Mouse (Mus musculus) liver, embryonic 13.5 days (tissue): Measurements from ENCODE around the gene Gm36210. TPM values are rescaled to one million over a fixed set of nuclear protein-coding genes. Genes with fewer than 3 reads are reported as not detected.

Experiments used
- ATAC-seq: fragments of 200-750 bp; cut with Nextera tagmentation; 2 replicates; pipeline ENCODE4 v1.8.0; 2017; ENCODE audit warnings: low read depth, mild to moderate bottlenecking, moderate number of reproducible peaks, moderate library complexity
- DNase-seq: peaks from one replicate; pipeline ENCODE4 v3.0.0; 2022
- H3K27ac ChIP-seq: fragments of 300-500 bp; sonication (generic); 2 replicates; pipeline ENCODE4 v1.5.1; 2015; ENCODE audit warnings: moderate library complexity, mild to moderate bottlenecking, inconsistent platforms
- H3K27me3 ChIP-seq: fragments of 300-500 bp; sonication (generic); 2 replicates; pipeline ENCODE4 v1.6.1; 2015; ENCODE audit warnings: mild to moderate bottlenecking, inconsistent platforms
- H3K36me3 ChIP-seq: fragments of 300-500 bp; sonication (generic); 2 replicates; pipeline ENCODE4 v1.6.1; 2015; ENCODE audit warnings: mild to moderate bottlenecking, inconsistent platforms
- H3K4me1 ChIP-seq: fragments of 300-500 bp; sonication (generic); replicated peaks from 2 replicates; pipeline ENCODE4 v1.6.1; 2015; ENCODE audit warnings: inconsistent platforms
- H3K4me2 ChIP-seq: fragments of 300-500 bp; sonication (generic); 2 replicates; pipeline ENCODE4 v1.6.1; 2015; ENCODE audit warnings: inconsistent platforms, mild to moderate bottlenecking, moderate library complexity
- H3K4me3 ChIP-seq: fragments of 300-500 bp; sonication (generic); replicated peaks from 2 replicates; pipeline ENCODE4 v1.5.1; 2015; ENCODE audit warnings: mild to moderate bottlenecking, inconsistent platforms
- H3K9ac ChIP-seq: fragments of 300-500 bp; sonication (generic); 2 replicates; pipeline ENCODE4 v1.6.1; 2015; ENCODE audit warnings: mild to moderate bottlenecking, inconsistent platforms
- H3K9me3 ChIP-seq: fragments of 300-500 bp; sonication (generic); replicated peaks from 2 replicates; pipeline ENCODE4 v1.6.1; 2016; ENCODE audit warnings: inconsistent platforms
- WGBS: fragments of 180-500 bp; shearing (Covaris S2); methylation state at CpG from one replicate; pipeline ENCODE4 v1.1.7; 2015; ENCODE audit not compliant: insufficient replicate concordance; 5-methylcytosine and 5-hydroxymethylcytosine counted together
- polyA plus RNA-seq: library from polyadenylated mRNA; unstranded; fragments of >200 nt; fragmentation: Nextera tagmentation; extraction: Ambion mirVana; gene quantifications from 2 replicates; pipeline ENCODE4 v1.2.1, GENCODE M21; 2015

The Gm36210 gene
- polyA plus RNA-seq, 1 experiment from 2014 or later, result 0.07 TPM

DNA sequence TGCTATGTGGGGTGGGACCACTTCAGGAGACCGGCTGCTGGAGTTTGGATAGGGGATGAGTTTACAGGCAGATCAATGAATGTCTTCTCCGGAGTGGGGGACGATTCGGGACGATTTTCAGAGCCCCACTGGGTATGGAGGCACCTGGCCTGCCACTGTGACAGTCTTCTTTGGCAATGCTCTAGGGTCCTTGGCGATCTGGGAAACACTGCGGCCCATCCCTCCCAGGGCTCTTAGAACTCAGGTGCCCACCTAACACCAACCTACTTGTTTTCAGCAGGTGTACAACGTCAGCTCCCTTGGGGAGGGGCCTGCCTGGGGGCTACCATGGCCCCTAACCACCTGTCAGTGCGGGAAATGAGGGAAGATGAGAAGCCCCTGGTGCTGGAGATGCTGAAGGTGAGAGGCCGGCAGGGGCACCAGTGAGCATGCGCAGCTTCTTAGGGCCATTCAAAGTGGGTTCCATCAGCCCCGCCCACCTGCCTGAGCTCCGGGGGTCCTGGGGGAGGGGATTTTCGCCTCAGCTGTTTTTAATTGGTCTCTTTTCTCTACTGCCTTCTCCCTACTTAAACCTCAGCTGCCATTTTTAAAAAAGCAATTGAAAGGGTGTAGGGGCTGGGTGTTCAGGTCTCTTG, 16.7 kb upstream of the Gm36210 start:
- peak overlapping the region; percentile 50 for H3K4me2 ChIP-seq
- H3K27me3 ChIP-seq, result peaks cover 65% of the 10 kb centered on the region
- peaks cover 37% of the 10 kb centered on the region for H3K4me1 ChIP-seq
- WGBS, result 4% methylated on average over 14 of the region's 14 CpGs
- no peak overlapping the region for H3K27ac ChIP-seq
- H3K36me3 ChIP-seq, result peaks cover 31% of the 10 kb centered on the region
- H3K9ac ChIP-seq, result no peak overlapping the region
- DNase-seq (no peak), ATAC-seq (no peak)
- peak overlapping the region; percentile 18 for H3K4me3 ChIP-seq
- no peaks in the 10 kb centered on the region for H3K9me3 ChIP-seq

DNA sequence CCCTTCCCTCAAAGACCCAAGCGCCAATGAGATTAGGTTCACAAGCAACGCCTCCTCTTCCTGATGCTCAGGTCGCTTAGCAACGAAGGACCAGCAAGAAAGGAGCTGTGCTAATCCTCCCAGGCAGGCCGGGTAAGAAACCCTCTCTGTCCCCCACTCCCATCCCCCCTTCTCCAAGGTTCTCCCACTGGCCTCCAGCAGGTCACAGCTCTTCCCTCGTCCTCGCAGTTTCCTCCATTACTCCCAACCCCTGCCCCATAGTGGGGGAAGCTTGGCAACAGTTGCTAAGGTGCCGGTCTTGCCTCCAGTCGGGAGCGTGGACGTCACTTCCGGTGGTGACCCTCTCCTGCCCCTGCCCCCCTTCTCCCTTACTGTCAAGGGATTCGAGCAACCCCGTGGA, 16.2 kb upstream of the Gm36210 start:
- H3K36me3 ChIP-seq, result peaks cover 36% of the 10 kb centered on the region
- peaks cover 61% of the 10 kb centered on the region for H3K27me3 ChIP-seq
- DNase-seq (no peak), ATAC-seq (peak; percentile 9; the same call in 1 of the 2 replicates)
- H3K4me3 ChIP-seq, result peak overlapping the region; percentile 18; the same call in 1 of the 2 replicates
- H3K9me3 ChIP-seq, result no peaks in the 10 kb centered on the region
- H3K4me2 ChIP-seq, result peak overlapping the region; percentile 50
- no peak overlapping the region for H3K27ac ChIP-seq
- 2% methylated on average over 14 of the region's 14 CpGs for WGBS
- peaks cover 37% of the 10 kb centered on the region for H3K4me1 ChIP-seq
- no peak overlapping the region for H3K9ac ChIP-seq

GRCm38 (mm10) chr7:4921824-4922482, 15.6 kb upstream of the Gm36210 start, which contains the start of gene Nat14:
Nat14 (plus strand) TSS chr7:4922028.
- Histone ChIP-seq H3K36me3 (peaks cover 41% of the 10 kb centered on the region), H3K4me1 (peaks cover 41% of the 10 kb centered on the region), H3K4me2 (peak within 1 kb of the TSS; percentile 50), H3K9ac (no peak within 1 kb of the TSS), H3K9me3 (no peaks in the 10 kb centered on the region), H3K27me3 (peaks cover 55% of the 10 kb centered on the region), H3K27ac (peak within 1 kb of the TSS; percentile 29), H3K4me3 (peak within 1 kb of the TSS; percentile 18; the same call in 1 of the 2 replicates)
- DNase-seq (no peak), ATAC-seq (no peak)
- WGBS, result 24% methylated on average over 8 of the region's 8 CpGs

DNA sequence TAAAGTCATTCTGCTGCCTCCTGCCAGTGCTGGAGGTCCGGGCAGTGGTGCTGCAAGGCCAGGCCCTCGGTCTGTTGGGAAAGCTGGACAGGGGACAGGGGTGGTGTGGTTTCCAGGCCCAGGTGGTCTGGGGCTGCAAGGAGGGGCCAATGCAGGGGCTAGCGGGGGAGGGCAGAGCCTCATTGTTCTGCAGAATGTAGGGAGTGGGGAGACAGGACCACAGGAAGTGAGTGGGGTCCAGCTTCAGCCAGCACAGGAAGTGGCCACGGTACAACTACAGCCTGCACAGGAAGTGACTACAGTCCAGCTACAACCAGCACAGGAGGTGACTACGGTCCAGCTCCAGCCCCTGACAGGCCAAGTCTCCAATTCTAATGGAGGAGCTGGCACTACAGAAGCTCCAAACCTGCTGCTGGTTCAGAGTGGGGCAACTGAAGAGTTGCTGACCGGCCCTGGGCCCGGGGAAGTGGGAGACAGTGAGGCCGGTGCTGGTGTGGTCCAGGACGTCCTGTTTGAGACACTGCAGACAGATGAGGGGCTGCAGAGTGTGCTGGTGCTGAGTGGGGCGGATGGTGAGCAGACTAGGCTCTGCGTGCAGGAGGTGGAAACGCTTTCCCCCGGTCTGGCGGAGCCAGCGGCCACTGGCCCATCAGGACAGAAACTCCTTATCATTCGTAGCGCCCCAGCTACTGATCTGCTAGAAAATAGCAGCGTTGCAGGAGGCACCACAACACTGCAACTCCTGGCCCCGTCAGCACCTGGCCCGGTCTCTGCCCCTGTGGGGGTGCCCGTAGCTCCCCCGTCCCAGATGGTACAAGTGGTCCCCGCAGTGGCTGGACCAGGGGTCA, 14.9 kb upstream of the Gm36210 start:
- Histone ChIP-seq H3K27ac (peak overlapping the region; percentile 29), H3K9ac (no peak overlapping the region), H3K4me2 (no peak overlapping the region), H3K27me3 (peaks cover 48% of the 10 kb centered on the region), H3K9me3 (no peaks in the 10 kb centered on the region), H3K4me3 (no peak overlapping the region), H3K4me1 (peaks cover 49% of the 10 kb centered on the region), H3K36me3 (peaks cover 41% of the 10 kb centered on the region)
- WGBS, result 26% methylated on average over 23 of the region's 23 CpGs
- 0 out of 2 replicates have a peak, but pooled peaks have one; percentile 14 for ATAC-seq
- no peak for DNase-seq

DNA sequence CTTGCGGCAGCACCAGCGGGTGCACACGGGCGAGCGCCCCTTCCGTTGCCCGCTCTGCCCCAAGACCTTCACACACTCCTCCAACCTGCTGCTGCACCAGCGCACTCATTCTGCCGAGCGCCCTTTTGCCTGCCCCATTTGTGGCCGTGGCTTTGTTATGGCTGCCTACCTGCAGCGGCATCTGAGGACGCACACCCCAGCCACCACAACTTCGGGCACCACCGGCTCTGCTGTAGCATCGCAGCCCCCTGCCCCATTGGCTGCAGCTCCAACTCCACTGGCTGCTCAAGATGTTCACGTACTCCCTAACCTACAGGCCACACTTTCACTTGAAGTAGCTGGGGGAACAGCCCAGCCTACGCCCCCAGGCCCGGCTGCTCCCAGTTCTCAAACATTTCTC, 14.2 kb upstream of the Gm36210 start:
- Histone ChIP-seq H3K4me1 (peaks cover 55% of the 10 kb centered on the region), H3K36me3 (peaks cover 41% of the 10 kb centered on the region), H3K27me3 (peaks cover 41% of the 10 kb centered on the region), H3K9me3 (no peaks in the 10 kb centered on the region), H3K4me2 (no peak overlapping the region), H3K27ac (no peak overlapping the region), H3K9ac (no peak overlapping the region), H3K4me3 (no peak overlapping the region)
- DNase-seq (no peak), ATAC-seq (no peak)
- 88% methylated on average over 19 of the region's 19 CpGs for WGBS

DNA sequence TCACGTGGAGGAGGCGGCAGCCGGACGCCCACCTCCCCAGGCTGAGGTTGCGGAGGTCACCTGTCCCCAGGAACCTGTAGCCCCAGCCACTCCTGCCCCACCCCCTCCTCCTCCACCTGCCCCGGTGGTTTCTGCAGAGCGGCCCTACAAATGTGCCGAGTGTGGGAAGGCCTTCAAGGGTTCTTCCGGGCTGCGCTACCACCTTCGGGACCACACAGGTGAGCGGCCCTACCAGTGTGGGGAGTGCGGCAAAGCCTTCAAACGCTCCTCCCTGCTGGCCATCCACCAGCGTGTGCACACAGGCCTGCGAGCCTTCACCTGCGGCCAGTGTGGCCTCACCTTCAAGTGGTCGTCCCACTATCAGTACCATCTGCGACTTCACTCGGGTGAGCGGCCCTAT, 13.7 kb upstream of the Gm36210 start:
- no peak for ATAC-seq
- no peak overlapping the region for H3K27ac ChIP-seq
- peaks cover 41% of the 10 kb centered on the region for H3K36me3 ChIP-seq
- 88% methylated on average over 21 of the region's 21 CpGs for WGBS
- peaks cover 35% of the 10 kb centered on the region for H3K27me3 ChIP-seq
- no peak overlapping the region for H3K4me2 ChIP-seq
- no peak overlapping the region for H3K9ac ChIP-seq
- peaks cover 55% of the 10 kb centered on the region for H3K4me1 ChIP-seq
- H3K9me3 ChIP-seq, result no peaks in the 10 kb centered on the region
- H3K4me3 ChIP-seq, result no peak overlapping the region
- DNase-seq, result no peak

DNA sequence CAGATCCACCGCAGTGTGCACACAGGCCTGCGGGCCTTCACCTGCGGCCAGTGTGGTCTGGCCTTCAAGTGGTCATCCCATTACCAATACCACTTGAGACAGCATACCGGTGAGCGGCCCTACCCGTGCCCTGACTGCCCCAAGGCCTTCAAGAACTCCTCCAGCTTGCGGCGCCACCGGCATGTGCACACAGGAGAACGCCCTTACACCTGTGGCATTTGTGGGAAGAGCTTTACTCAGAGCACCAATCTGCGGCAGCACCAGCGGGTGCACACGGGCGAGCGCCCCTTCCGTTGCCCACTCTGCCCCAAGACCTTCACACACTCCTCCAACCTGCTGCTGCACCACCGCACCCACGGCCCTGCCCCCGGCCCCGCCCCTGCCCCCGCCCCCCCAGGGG, 12.8 kb upstream of the Gm36210 start:
- 91% methylated on average over 21 of the region's 21 CpGs for WGBS
- no peak for ATAC-seq
- DNase-seq, result no peak
- Histone ChIP-seq H3K27ac (no peak overlapping the region), H3K4me2 (no peak overlapping the region), H3K9me3 (no peaks in the 10 kb centered on the region), H3K27me3 (peaks cover 27% of the 10 kb centered on the region), H3K4me1 (peaks cover 56% of the 10 kb centered on the region), H3K9ac (no peak overlapping the region), H3K4me3 (no peak overlapping the region), H3K36me3 (peaks cover 41% of the 10 kb centered on the region)

- DNase-seq (no peak), ATAC-seq (no peak)
- WGBS, result 89% methylated on average over 15 of the region's 15 CpGs
- Histone ChIP-seq H3K4me3 (no peak overlapping the region), H3K4me1 (peaks cover 53% of the 10 kb centered on the region), H3K9me3 (no peaks in the 10 kb centered on the region), H3K4me2 (no peak overlapping the region), H3K36me3 (peaks cover 41% of the 10 kb centered on the region), H3K27me3 (peaks cover 22% of the 10 kb centered on the region), H3K9ac (no peak overlapping the region), H3K27ac (no peak overlapping the region)
Observed at GRCm38 (mm10) chr7:4918681-4919080, 12.4 kb upstream of the Gm36210 start.

GRCm38 (mm10) chr7:4917494-4917893, 11.2 kb upstream of the Gm36210 start:
- Histone ChIP-seq H3K27me3 (peaks cover 11% of the 10 kb centered on the region), H3K27ac (no peak overlapping the region), H3K4me3 (no peak overlapping the region), H3K4me1 (peaks cover 42% of the 10 kb centered on the region), H3K4me2 (no peak overlapping the region), H3K9me3 (no peaks in the 10 kb centered on the region), H3K9ac (0 out of 2 replicates have a peak overlapping the region, but pooled peaks have one; percentile 89), H3K36me3 (peaks cover 41% of the 10 kb centered on the region)
- 81% methylated on average over 2 of the region's 2 CpGs for WGBS
- DNase-seq, result no peak
- no peak for ATAC-seq

DNA sequence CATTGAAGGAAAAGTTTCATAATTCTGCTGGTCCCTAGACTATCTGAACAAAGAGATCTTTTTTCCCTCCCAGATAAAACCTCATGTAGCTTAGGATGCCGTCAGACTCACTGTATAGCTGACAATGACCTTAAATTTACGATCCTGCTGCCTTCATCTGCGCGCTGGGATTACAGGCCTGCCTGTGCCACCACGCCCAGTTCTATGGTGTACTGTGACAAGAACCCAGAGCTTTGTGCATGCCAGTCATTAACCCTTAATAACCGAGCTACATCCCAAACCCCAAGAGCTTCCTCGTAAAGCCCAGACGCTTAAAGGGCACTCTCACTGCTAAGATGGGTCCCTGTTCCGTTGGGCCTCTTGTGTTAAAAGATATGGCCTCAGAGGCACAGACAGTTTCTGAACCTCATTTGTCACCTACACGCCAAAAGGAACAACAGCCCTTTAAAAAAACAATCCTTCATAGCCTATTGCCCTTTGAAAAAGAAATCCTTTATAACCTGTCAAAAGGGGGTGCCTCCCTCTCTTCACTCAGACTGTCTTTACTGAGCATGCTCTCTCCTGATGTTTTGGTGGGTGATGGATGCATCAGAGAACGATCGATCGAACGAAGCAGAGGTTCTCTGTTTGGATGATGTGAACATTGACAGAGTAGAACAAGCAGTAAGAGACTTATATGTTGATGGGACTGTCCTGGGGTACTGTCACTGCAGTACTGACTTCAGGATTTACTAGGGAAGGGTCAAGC, 9.5 kb upstream of the Gm36210 start:
- Histone ChIP-seq H3K9me3 (no peaks in the 10 kb centered on the region), H3K4me1 (peaks cover 29% of the 10 kb centered on the region), H3K4me3 (peak overlapping the region; percentile 82), H3K36me3 (peaks cover 38% of the 10 kb centered on the region), H3K4me2 (peak overlapping the region; percentile 91), H3K27me3 (no peaks in the 10 kb centered on the region), H3K27ac (peak overlapping the region; percentile 88), H3K9ac (peak overlapping the region; percentile 89)
- DNase-seq (no peak), ATAC-seq (peak; percentile 64)
- 21% methylated on average over 14 of the region's 14 CpGs for WGBS
